ENCODE assay signal across 8 mouse cellular contexts in genomic region chr6:119389089-119389488, GRCm38 (mm10). TPM values are rescaled to one million over a fixed set of nuclear protein-coding genes. Genes with fewer than 3 reads are reported as not detected.
DNase-seq lines count a peak whose midpoint lies in the region; ATAC-seq lines count a peak whose summit lies in the region.

No protein-coding gene starts in this region.

- peak overlapping the region; percentile 56 for H3K4me2 ChIP-seq in neural tube, embryonic 11.5 days (ENCODE audit: low read depth)
- H3K4me2 ChIP-seq in limb, embryonic 15.5 days = peak overlapping the region; percentile 43
- H3K4me2 ChIP-seq in stomach, embryonic 15.5 days = peak overlapping the region; percentile 47

- ATAC-seq in neural tube, embryonic 11.5 days (ENCODE audit: insufficient read depth, low FRiP score, low TSS enrichment) = peak; percentile 10; the same call in 1 of the 2 replicates
- no peak for ATAC-seq in limb, embryonic 15.5 days (ENCODE audit: insufficient number of reproducible peaks, low FRiP score, low TSS enrichment, low read depth)
- ATAC-seq in stomach, embryonic 15.5 days (ENCODE audit: insufficient read depth, low FRiP score, low read depth) = no peak

- no peak for DNase-seq in neural tube, embryonic 11.5 days (ENCODE audit: low spot score)
- DNase-seq in neural tube, embryonic 10.5 days (ENCODE audit: extremely low spot score, low spot score) = no peak
- DNase-seq in fibroblast of lung, adult 2 months (ENCODE audit: low read depth) = peak; percentile 40
- no peak for DNase-seq in adrenal gland, adult 8-10 months
- no peak for DNase-seq in urinary bladder, postnatal 25 days (ENCODE audit: low spot score)
- DNase-seq in B cell, adult 2 months = no peak

- H3K9me3 ChIP-seq in neural tube, embryonic 11.5 days (ENCODE audit: control insufficient read depth, low read length) = no peaks in the 10 kb centered on the region
- H3K9me3 ChIP-seq in limb, embryonic 15.5 days = no peaks in the 10 kb centered on the region
- H3K9me3 ChIP-seq in stomach, embryonic 15.5 days = no peaks in the 10 kb centered on the region

- H3K36me3 ChIP-seq in neural tube, embryonic 11.5 days (ENCODE audit: control insufficient read depth, insufficient read depth, low read length) = no peaks in the 10 kb centered on the region
- H3K36me3 ChIP-seq in limb, embryonic 15.5 days = no peaks in the 10 kb centered on the region
- no peaks in the 10 kb centered on the region for H3K36me3 ChIP-seq in stomach, embryonic 15.5 days

- H3K4me1 ChIP-seq in neural tube, embryonic 11.5 days (ENCODE audit: control insufficient read depth, insufficient read depth, low read length) = peaks cover 4% of the 10 kb centered on the region
- H3K4me1 ChIP-seq in limb, embryonic 15.5 days = peaks cover 11% of the 10 kb centered on the region
- H3K4me1 ChIP-seq in stomach, embryonic 15.5 days = peaks cover 2% of the 10 kb centered on the region; the same call in 1 of the 2 replicates

- peak overlapping the region; percentile 49 for H3K27ac ChIP-seq in neural tube, embryonic 11.5 days (ENCODE audit: low read depth, low read length)
- H3K27ac ChIP-seq in limb, embryonic 15.5 days = peak overlapping the region; percentile 77
- H3K27ac ChIP-seq in stomach, embryonic 15.5 days = peak overlapping the region; percentile 67

- H3K4me3 ChIP-seq in neural tube, embryonic 11.5 days (ENCODE audit: low read depth, low read length) = peak overlapping the region; percentile 83
- H3K4me3 ChIP-seq in limb, embryonic 15.5 days = peak overlapping the region; percentile 86
- peak overlapping the region; percentile 91 for H3K4me3 ChIP-seq in stomach, embryonic 15.5 days (replicated peaks)

- 29% methylated on average over 10 of the region's 10 CpGs for WGBS in neural tube, embryonic 11.5 days
- WGBS in limb, embryonic 15.5 days = 21% methylated on average over 10 of the region's 10 CpGs
- WGBS in stomach, embryonic 15.5 days = 17% methylated on average over 10 of the region's 10 CpGs

- no peaks in the 10 kb centered on the region for H3K27me3 ChIP-seq in neural tube, embryonic 11.5 days (ENCODE audit: control insufficient read depth, insufficient read depth, low read length)
- no peaks in the 10 kb centered on the region for H3K27me3 ChIP-seq in limb, embryonic 15.5 days
- no peaks in the 10 kb centered on the region for H3K27me3 ChIP-seq in stomach, embryonic 15.5 days (replicated peaks)

- H3K9ac ChIP-seq in neural tube, embryonic 11.5 days (ENCODE audit: low read length) = peak overlapping the region; percentile 50
- H3K9ac ChIP-seq in limb, embryonic 15.5 days = peak overlapping the region; percentile 47; the same call in 1 of the 2 replicates
- 0 out of 2 replicates have a peak overlapping the region, but pooled peaks have one; percentile 5 for H3K9ac ChIP-seq in stomach, embryonic 15.5 days

RNA-seq across cellular contexts. Expression of gene Adipor2, which starts 28.4 kb away (rescaled TPM):
- polyA plus RNA-seq in neural tube, embryonic 11.5 days (2014; fragmentation: Nextera tagmentation; extraction: Ambion mirVana) = 20.6 and 21.7 TPM in 2 replicates
- 39.8 and 40.2 TPM in 2 replicates for polyA plus RNA-seq in limb, embryonic 15.5 days (2015; fragmentation: Nextera tagmentation; extraction: Ambion mirVana)
- polyA plus RNA-seq in stomach, embryonic 15.5 days (2015; fragmentation: Nextera tagmentation; extraction: Ambion mirVana) = 53.9 and 58.7 TPM in 2 replicates
- total RNA-seq in adrenal gland, adult 8-10 months (2022) = 100 to 1,000 TPM in 3 of 4 experiments, 10 to 100 TPM in 1; 81.4 to 148 (median 128) TPM

RNA-seq across cellular contexts. Expression of gene Lrtm2, which starts 58.5 kb away (rescaled TPM):
- polyA plus RNA-seq in neural tube, embryonic 11.5 days (2014; fragmentation: Nextera tagmentation; extraction: Ambion mirVana) = 0.19 and 0.28 TPM in 2 replicates
- 0.10 and 0.17 TPM in 2 replicates for polyA plus RNA-seq in limb, embryonic 15.5 days (2015; fragmentation: Nextera tagmentation; extraction: Ambion mirVana)
- polyA plus RNA-seq in stomach, embryonic 15.5 days (2015; fragmentation: Nextera tagmentation; extraction: Ambion mirVana) = 0.36 and 0.79 TPM in 2 replicates
- under 1 TPM in 3 of 4 experiments, not detected in 1; 0.17 to 0.34 (median 0.24) TPM for total RNA-seq in adrenal gland, adult 8-10 months (2022)
